Mouse (Mus musculus): ENCODE results near the gene Taf5l. TPM values are rescaled to one million over a fixed set of nuclear protein-coding genes. Genes with fewer than 3 reads are reported as not detected.
A peak's percentile ranks its signal among the peaks of the same experiment; 100 is the strongest.

The Taf5l gene
- polyA plus RNA-seq, 1 experiment from 2014 or later, result 62.5 TPM

- Histone ChIP-seq H3K27ac (ENCODE audit: low read depth, low read length) (peak within 1 kb of the TSS; percentile 78), H3K4me2 (peak within 1 kb of the TSS; percentile 74), H3K9me3 (ENCODE audit: control insufficient read depth, low read length) (no peaks in the 10 kb centered on the region), H3K4me3 (ENCODE audit: low read depth, low read length) (peak within 1 kb of the TSS; percentile 83), H3K36me3 (ENCODE audit: control insufficient read depth, insufficient read depth, low read length) (peaks cover 26% of the 10 kb centered on the region), H3K27me3 (replicated peaks; ENCODE audit: control insufficient read depth, insufficient read depth, low read length) (no peaks in the 10 kb centered on the region), H3K9ac (ENCODE audit: low read depth, low read length) (peak within 1 kb of the TSS; percentile 75), H3K4me1 (replicated peaks; ENCODE audit: control insufficient read depth, insufficient read depth, low read length) (peaks cover 8% of the 10 kb centered on the region)
- WGBS, result under 1% methylated on average over 77 of the region's 77 CpGs
- ATAC-seq (replicated peaks; ENCODE audit: low FRiP score) (peak; percentile 81), DNase-seq (ENCODE audit: low spot score) (peak; percentile 99)
These were observed 72.1 kb downstream of the Taf5l start, which contains the start of gene Nup133 for GRCm38 (mm10) chr8:123948942-123949685. Gene Nup133, minus strand, starts transcription at chr8:123949265.

MicroRNA genes within 50 kb of the gene (microRNA counts, 519-probe panel; counts per million panel counts)
- not detected for microRNA mmu-miR-1967

Small RNA genes within 50 kb of the gene (microRNA-seq; reads per million reads assigned to microRNA genes)
- gene Mir1967 (ENCODE audit: borderline number of aligned reads), result not detected

Other genes starting within 250 kb of the Taf5l start
- gene Rab4a, start 215.4 kb downstream of the Taf5l start, polyA plus RNA-seq (2014; fragmentation: Nextera tagmentation; extraction: Ambion mirVana), result 61.8 and 65.9 TPM in 2 replicates
- gene Ccsap, start 161.2 kb downstream of the Taf5l start, polyA plus RNA-seq (2014; fragmentation: Nextera tagmentation; extraction: Ambion mirVana), result 4.6 and 5.2 TPM in 2 replicates
- 2.5 and 6.7 TPM in 2 replicates for gene Acta1, start 126.6 kb downstream of the Taf5l start, polyA plus RNA-seq (2014; fragmentation: Nextera tagmentation; extraction: Ambion mirVana)
- 47.4 and 49.3 TPM in 2 replicates for gene Nup133, start 72.1 kb downstream of the Taf5l start, polyA plus RNA-seq (2014; fragmentation: Nextera tagmentation; extraction: Ambion mirVana)
- 115 and 134 TPM in 2 replicates for gene Abcb10, start 38.3 kb downstream of the Taf5l start, polyA plus RNA-seq (2014; fragmentation: Nextera tagmentation; extraction: Ambion mirVana)
- 11.0 and 13.7 TPM in 2 replicates for gene Urb2, start 111 bp upstream of the Taf5l start, polyA plus RNA-seq (2014; fragmentation: Nextera tagmentation; extraction: Ambion mirVana)
- 46.6 and 48.6 TPM in 2 replicates for gene Galnt2, start 210.0 kb upstream of the Taf5l start, polyA plus RNA-seq (2014; fragmentation: Nextera tagmentation; extraction: Ambion mirVana)